ENCODE assay signal across 8 mouse cellular contexts in the genomic region with DNA sequence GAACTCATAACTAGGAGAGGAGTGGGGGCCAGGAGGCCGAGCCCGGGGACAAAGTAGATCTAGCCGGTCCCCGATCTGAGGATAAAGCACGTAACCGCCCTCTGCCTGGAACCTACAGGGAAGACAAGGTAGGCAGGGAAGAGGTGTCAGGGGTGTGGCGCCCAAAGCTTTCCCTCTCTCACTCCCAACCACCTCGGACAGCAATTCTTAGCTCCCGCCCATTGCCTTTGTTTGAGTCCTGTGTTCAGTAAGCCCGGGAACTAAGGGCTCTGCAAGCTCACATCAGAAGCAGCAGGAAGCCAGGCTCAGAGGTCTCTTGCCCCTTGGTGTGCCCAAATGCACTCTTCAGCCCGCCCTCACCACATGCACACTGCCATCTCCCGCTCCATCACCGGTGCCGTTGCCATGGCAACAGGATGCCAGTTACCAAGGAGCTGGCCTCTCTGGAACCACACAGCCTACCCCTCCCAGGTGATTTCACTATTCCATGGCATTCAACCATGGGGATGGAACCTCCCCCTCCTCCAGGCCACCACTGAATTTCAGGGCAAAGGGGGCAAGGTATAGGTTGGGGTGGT. TPM values are rescaled to one million over a fixed set of nuclear protein-coding genes. Genes with fewer than 3 reads are reported as not detected.
DNase-seq lines count a peak whose midpoint lies in the region.

No protein-coding gene starts in this region.

- WGBS in limb, embryonic 10.5 days = 23% methylated on average over 14 of the region's 14 CpGs

- H3K27me3 ChIP-seq in limb, embryonic 10.5 days (ENCODE audit: low read depth, poor library complexity, severe bottlenecking) = peaks cover 12% of the 10 kb centered on the region

- DNase-seq in adrenal gland, postnatal 10 days = peak; percentile 18
- no peak for DNase-seq in adrenal gland, adult (ENCODE audit: inconsistent age in 2 of 2, low spot score in 1 of 2)
- DNase-seq in right cerebral cortex, postnatal 10 days (ENCODE audit: low spot score in 2 of 2) = peak; percentile 83
- DNase-seq in right cerebral cortex, postnatal 36 days (ENCODE audit: low spot score in 2 of 2) = no peak
- peak; percentile 69 for DNase-seq in limb, embryonic 10.5 days (ENCODE audit: low spot score)
- DNase-seq in retina, embryonic 14.5 days (ENCODE audit: low spot score) = peak; percentile 76
- no peak for DNase-seq in lung, postnatal 14 days
- DNase-seq in testis, postnatal 10 days (ENCODE audit: low spot score) = no peak

- H3K4me3 ChIP-seq in limb, embryonic 10.5 days = peak overlapping the region; percentile 92

- peaks cover 40% of the 10 kb centered on the region for H3K36me3 ChIP-seq in limb, embryonic 10.5 days

- peaks cover 99% of the 10 kb centered on the region for H3K4me1 ChIP-seq in limb, embryonic 10.5 days

- H3K9me3 ChIP-seq in limb, embryonic 10.5 days (replicated peaks) = no peaks in the 10 kb centered on the region

- peak overlapping the region; percentile 38 for H3K27ac ChIP-seq in limb, embryonic 10.5 days

RNA-seq across cellular contexts. Expression of a gene that starts 2.5 kb away (rescaled TPM):
- 1 to 10 TPM; 2.2 to 3.8 TPM for total RNA-seq in adrenal gland, postnatal 10 days (2021)
- polyA plus RNA-seq in limb, embryonic 10.5 days (2016; fragmentation: Nextera tagmentation; extraction: Ambion mirVana) = 44.2 and 55.2 TPM in 2 replicates

RNA-seq across cellular contexts. Expression of a gene that starts 8.6 kb away (rescaled TPM):
- total RNA-seq in adrenal gland, postnatal 10 days (2021) = under 1 TPM; 0.30 TPM
- polyA plus RNA-seq in limb, embryonic 10.5 days (2016; fragmentation: Nextera tagmentation; extraction: Ambion mirVana) = 1.0 and 1.3 TPM in 2 replicates

RNA-seq across cellular contexts. Expression of a gene that starts 22.6 kb away (rescaled TPM):
- 10 to 100 TPM in 1 of 2 experiments, 1 to 10 TPM in 1; 8.1 to 12.5 TPM for total RNA-seq in adrenal gland, postnatal 10 days (2021)
- 52.3 and 52.8 TPM in 2 replicates for polyA plus RNA-seq in limb, embryonic 10.5 days (2016; fragmentation: Nextera tagmentation; extraction: Ambion mirVana)

RNA-seq across cellular contexts. Expression of a gene that starts 22.7 kb away (rescaled TPM):
- 10 to 100 TPM; 59.9 to 75.9 TPM for total RNA-seq in adrenal gland, postnatal 10 days (2021)
- 243 and 267 TPM in 2 replicates for polyA plus RNA-seq in limb, embryonic 10.5 days (2016; fragmentation: Nextera tagmentation; extraction: Ambion mirVana)

RNA-seq across cellular contexts. Expression of a gene that starts 48.3 kb away (rescaled TPM):
- total RNA-seq in adrenal gland, postnatal 10 days (2021) = 10 to 100 TPM; 38.6 to 52.9 TPM
- polyA plus RNA-seq in limb, embryonic 10.5 days (2016; fragmentation: Nextera tagmentation; extraction: Ambion mirVana) = 1.5 TPM in 2 replicates

Comparison
In these comparisons a context has a peak if more than half of its experiments do, and no peak if none do; other contexts are left out.
1. DNase-seq: peak in adrenal gland, postnatal 10 days (single experiment), right cerebral cortex, postnatal 10 days (2 of 2), limb, embryonic 10.5 days (single experiment) and retina, embryonic 14.5 days (single experiment); none in adrenal gland, adult (0 of 2), right cerebral cortex, postnatal 36 days (0 of 2), lung, postnatal 14 days (single experiment) and testis, postnatal 10 days (single experiment).